8 mouse cellular contexts compared by ENCODE assay signal in the genomic region with DNA sequence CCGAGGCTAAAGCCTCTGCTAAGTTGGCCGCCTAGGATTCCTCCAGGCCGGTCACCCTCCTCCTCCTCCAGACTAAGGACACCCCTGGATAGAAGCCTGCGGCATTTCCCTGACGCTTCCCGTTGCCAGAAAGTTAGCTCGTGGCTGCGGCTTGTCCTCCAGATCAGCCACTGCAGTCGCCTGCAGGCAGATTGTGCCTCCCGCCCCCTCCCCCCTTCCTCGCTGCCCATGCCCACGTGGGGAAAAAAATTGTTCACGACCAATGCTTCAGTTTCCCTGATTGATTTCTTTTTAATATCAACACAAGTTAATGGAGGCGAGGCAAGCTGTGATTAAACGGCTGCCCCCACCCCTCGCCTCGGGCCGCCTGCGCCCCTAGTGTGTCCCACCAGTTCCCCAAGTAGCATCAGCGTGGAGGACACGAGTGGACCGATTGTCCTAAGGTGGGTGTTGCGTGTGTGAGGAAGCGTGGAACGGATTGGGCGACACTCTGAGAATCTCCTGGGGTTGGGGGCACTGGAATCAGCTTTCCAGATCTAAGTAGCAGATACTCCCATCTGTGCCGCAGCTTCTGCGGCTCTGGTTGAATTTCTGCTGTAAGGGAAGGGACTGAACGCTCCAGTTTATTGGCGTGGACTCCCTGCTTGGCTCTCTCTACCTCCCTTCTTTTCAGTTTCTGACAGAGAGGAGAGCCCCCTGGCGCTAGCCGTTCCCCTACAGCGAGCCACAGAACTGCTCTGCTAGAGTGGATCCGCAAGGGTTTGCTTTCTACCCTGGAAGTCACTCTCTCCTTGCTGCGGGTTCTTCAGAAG. TPM values are rescaled to one million over a fixed set of nuclear protein-coding genes. Genes with fewer than 3 reads are reported as not detected.
DNase-seq lines count a peak whose midpoint lies in the region; ATAC-seq and TF ChIP-seq lines count a peak whose summit lies in the region.

No protein-coding gene starts in this region.

- H3K27me3 ChIP-seq in kidney, adult 2 months (replicated peaks; ENCODE audit: control insufficient read depth, insufficient read depth, low read length) = no peaks in the 10 kb centered on the region; the same call in none of the 2 replicates
- no peaks in the 10 kb centered on the region for H3K27me3 ChIP-seq in intestine, embryonic 16.5 days (replicated peaks; ENCODE audit: control insufficient read depth, insufficient read depth, low read length)
- peaks cover 25% of the 10 kb centered on the region for H3K27me3 ChIP-seq in lung, embryonic 14.5 days (ENCODE audit: insufficient read depth, low read length)

- H3K36me3 ChIP-seq in kidney, adult 2 months (ENCODE audit: control insufficient read depth, insufficient read depth, low read length) = no peaks in the 10 kb centered on the region
- no peaks in the 10 kb centered on the region for H3K36me3 ChIP-seq in intestine, embryonic 16.5 days (ENCODE audit: control insufficient read depth, insufficient read depth, low read length)
- no peaks in the 10 kb centered on the region for H3K36me3 ChIP-seq in lung, embryonic 14.5 days (ENCODE audit: insufficient read depth)

- 2% methylated on average over 35 of the region's 35 CpGs for WGBS in kidney, adult 2 months
- WGBS in intestine, embryonic 16.5 days = under 1% methylated on average over 35 of the region's 35 CpGs
- WGBS in lung, embryonic 14.5 days = under 1% methylated on average over 35 of the region's 35 CpGs

- H3K4me2 ChIP-seq in intestine, embryonic 16.5 days (ENCODE audit: low read depth, low read length) = peak overlapping the region; percentile 93
- peak overlapping the region; percentile 94 for H3K4me2 ChIP-seq in lung, embryonic 14.5 days

- 0 out of 2 replicates have a peak, but pooled peaks cover 3% of the 10 kb centered on the region for H3K4me1 ChIP-seq in kidney, adult 2 months (ENCODE audit: control insufficient read depth, insufficient read depth, low read length)
- peaks cover 23% of the 10 kb centered on the region for H3K4me1 ChIP-seq in intestine, embryonic 16.5 days (ENCODE audit: control insufficient read depth, insufficient read depth, low read length)
- peaks cover 19% of the 10 kb centered on the region; the same call in 1 of the 2 replicates for H3K4me1 ChIP-seq in lung, embryonic 14.5 days (ENCODE audit: insufficient read depth)

- H3K9me3 ChIP-seq in intestine, embryonic 16.5 days (ENCODE audit: control insufficient read depth, low read length) = no peaks in the 10 kb centered on the region
- H3K9me3 ChIP-seq in lung, embryonic 14.5 days (ENCODE audit: low read depth, low read length) = no peaks in the 10 kb centered on the region

- TF ChIP-seq CTCF in kidney, adult 2 months (conservative IDR thresholded peaks at IDR 0.05; ENCODE audit: insufficient read depth, insufficient read length, low read depth, low read length) = 0 out of 2 replicates have a peak, but pooled peaks have one; percentile 16
- TF ChIP-seq CTCF in lung, embryonic 14.5 days (IDR thresholded peaks at IDR 0.05; ENCODE audit: low read depth) = peak; percentile 66

- TF ChIP-seq POLR2A in kidney, adult 2 months (IDR thresholded peaks at IDR 0.05; ENCODE audit: low read depth, low read length) = no peak

- no peak for DNase-seq in kidney, adult 2 months
- no peak for DNase-seq in kidney, adult 11 months
- DNase-seq in adrenal gland, postnatal 10 days = peak; percentile 72
- peak; percentile 22 to 43 for DNase-seq in frontal cortex, postnatal 36 days (ENCODE audit: low spot score in 2 of 2)
- DNase-seq in lung, embryonic 14.5 days = peak; percentile 89
- peak; percentile 70 for DNase-seq in retina, embryonic 14.5 days (ENCODE audit: low spot score)
- DNase-seq in spleen, adult 18-20 months = no peak

- peak overlapping the region; percentile 85 for H3K9ac ChIP-seq in intestine, embryonic 16.5 days (ENCODE audit: low read depth, low read length)
- H3K9ac ChIP-seq in lung, embryonic 14.5 days = peak overlapping the region; percentile 66

- H3K4me3 ChIP-seq in kidney, adult 2 months (ENCODE audit: insufficient read depth, low read depth, low read length) = peak overlapping the region; percentile 84
- H3K4me3 ChIP-seq in intestine, embryonic 16.5 days (ENCODE audit: low read length) = peak overlapping the region; percentile 72
- peak overlapping the region; percentile 58 for H3K4me3 ChIP-seq in lung, embryonic 14.5 days (ENCODE audit: low read depth, low read length)

- ATAC-seq in intestine, embryonic 16.5 days = peak; percentile 6; the same call in 1 of the 2 replicates
- peak; percentile 31; the same call in 1 of the 2 replicates for ATAC-seq in lung, embryonic 14.5 days (ENCODE audit: insufficient read depth)

- H3K27ac ChIP-seq in kidney, adult 2 months (ENCODE audit: insufficient read depth, low read depth, low read length) = peak overlapping the region; percentile 18; the same call in 1 of the 2 replicates
- H3K27ac ChIP-seq in intestine, embryonic 16.5 days (ENCODE audit: low read length) = peak overlapping the region; percentile 44
- peak overlapping the region; percentile 63 for H3K27ac ChIP-seq in lung, embryonic 14.5 days (ENCODE audit: low read depth)

RNA-seq across cellular contexts. Expression of a gene that starts 4.2 kb away (rescaled TPM):
- 16.2 and 17.1 TPM in 2 replicates for polyA plus RNA-seq in kidney, adult 2 months (2012; rRNA removed)
- 10 to 100 TPM; 43.2 to 58.5 TPM for total RNA-seq in adrenal gland, postnatal 10 days (2021)
- 23.0 and 23.7 TPM in 2 replicates for polyA plus RNA-seq in intestine, embryonic 16.5 days (2015; fragmentation: Nextera tagmentation; extraction: Ambion mirVana)
- 9.9 and 10.8 TPM in 2 replicates for polyA plus RNA-seq in lung, embryonic 14.5 days (2014; fragmentation: Nextera tagmentation; extraction: Ambion mirVana)

Comparison
In these comparisons a context has a peak if more than half of its experiments do, and no peak if none do; other contexts are left out.
1. DNase-seq: peak in adrenal gland, postnatal 10 days (single experiment), frontal cortex, postnatal 36 days (2 of 2), lung, embryonic 14.5 days (single experiment) and retina, embryonic 14.5 days (single experiment); none in kidney, adult 2 months (single experiment), kidney, adult 11 months (single experiment) and spleen, adult 18-20 months (0 of 2).
2. Peak in every context shown above with its lines, with median percentiles within 50 percentile points of each other: H3K27ac ChIP-seq and H3K4me3 ChIP-seq.